Mouse (Mus musculus): ENCODE results near the gene Psap.

GRCm38 (mm10) chr10:60296027-60296426 lies 18.6 kb downstream of the Psap start:
- TF ChIP-seq CTCF (IDR thresholded peaks at IDR 0.05; ENCODE audit: low read depth, low read length) = no peak
- TF ChIP-seq POLR2A (IDR thresholded peaks at IDR 0.05; ENCODE audit: extremely low read depth, insufficient read depth, low read length) = no peak

Data from liver, adult 2 months (tissue).